Mouse (Mus musculus): Measurements from ENCODE around the gene Slc39a5. TPM values are rescaled to one million over a fixed set of nuclear protein-coding genes. Genes with fewer than 3 reads are reported as not detected.

Gene Slc39a5
- total and polyA plus RNA-seq, 2 experiments from 2014 or later = not detected

- no peak overlapping the region for H3K27ac ChIP-seq (ENCODE audit: low read depth)
- H3K27me3 ChIP-seq (ENCODE audit: control insufficient read depth, insufficient read depth, low read length) = no peaks in the 10 kb centered on the region
- TF ChIP-seq EP300 (IDR thresholded peaks at IDR 0.05; ENCODE audit: low read depth) (no peak), CTCF (IDR thresholded peaks at IDR 0.05; ENCODE audit: low read depth) (no peak)
- no peak overlapping the region for H3K9ac ChIP-seq (replicated peaks; ENCODE audit: low read depth, low read length)
- H3K36me3 ChIP-seq (replicated peaks; ENCODE audit: control insufficient read depth, insufficient read depth, low read length) = peaks cover 8% of the 10 kb centered on the region; the same call in 1 of the 2 replicates
- 78% methylated on average over 7 of the region's 7 CpGs for WGBS
- DNase-seq (ENCODE audit: low spot score) = no peak
- ATAC-seq (ENCODE audit: insufficient read depth, low read depth) = no peak
- H3K4me1 ChIP-seq (ENCODE audit: control insufficient read depth, insufficient read depth) = peaks cover 3% of the 10 kb centered on the region; the same call in 1 of the 2 replicates
- no peak overlapping the region for H3K4me2 ChIP-seq (ENCODE audit: low read depth, low read length)
- H3K4me3 ChIP-seq (ENCODE audit: low read depth, low read length) = no peak overlapping the region
- no peaks in the 10 kb centered on the region for H3K9me3 ChIP-seq (replicated peaks; ENCODE audit: control insufficient read depth, low read length)
Measured at GRCm38 (mm10) chr10:128403931-128404330, 2.9 kb upstream of the Slc39a5 start.

DNA sequence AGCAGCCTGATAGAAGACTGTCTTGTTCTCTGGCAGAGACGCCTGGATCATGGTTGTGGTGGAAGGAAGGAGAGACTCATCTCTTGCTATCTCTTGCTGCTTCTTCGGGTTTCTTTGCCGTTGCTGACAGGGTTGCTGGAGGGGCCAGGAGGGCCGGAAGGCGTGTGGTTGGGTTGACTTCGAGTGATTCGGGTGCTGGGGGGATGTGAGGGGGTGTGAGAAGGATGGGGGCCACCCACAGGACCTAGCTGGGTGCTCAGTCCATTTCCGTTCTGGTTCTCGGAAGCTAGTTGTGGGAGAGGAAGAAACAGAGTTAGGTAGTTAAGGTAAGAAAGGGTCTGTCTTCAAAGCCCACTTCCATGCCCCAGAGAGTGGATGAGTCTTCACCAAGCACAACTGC, 609 bp upstream of the Slc39a5 start:
- no peaks in the 10 kb centered on the region for H3K4me1 ChIP-seq (ENCODE audit: control insufficient read depth, insufficient read depth)

DNA sequence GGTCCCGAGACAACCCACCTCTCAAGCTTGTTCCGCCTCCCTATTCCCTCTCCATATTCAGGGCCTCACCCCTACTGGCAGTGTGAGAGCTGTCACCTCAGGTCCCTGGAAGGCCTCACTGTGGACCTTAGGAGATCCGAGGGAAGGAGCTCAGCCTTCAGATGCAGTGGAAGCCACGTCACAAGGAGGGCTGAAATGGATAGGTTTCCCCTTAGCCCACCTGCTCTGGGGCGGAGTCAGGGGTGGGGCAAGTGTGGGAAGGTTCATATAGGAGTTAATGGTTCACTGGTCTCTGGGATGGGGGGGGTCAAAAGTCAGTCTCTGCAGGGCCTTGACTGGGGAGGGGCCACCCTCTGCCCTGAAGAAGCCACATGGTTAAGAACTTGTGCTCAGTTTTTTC, 691 bp downstream of the Slc39a5 start:
- Histone ChIP-seq H3K27ac (ENCODE audit: low read depth) (no peak overlapping the region), H3K9ac (replicated peaks; ENCODE audit: low read depth, low read length) (no peak overlapping the region), H3K4me1 (ENCODE audit: control insufficient read depth, insufficient read depth) (no peaks in the 10 kb centered on the region), H3K36me3 (replicated peaks; ENCODE audit: control insufficient read depth, insufficient read depth, low read length) (no peaks in the 10 kb centered on the region), H3K9me3 (replicated peaks; ENCODE audit: control insufficient read depth, low read length) (no peaks in the 10 kb centered on the region), H3K4me3 (ENCODE audit: low read depth, low read length) (no peak overlapping the region), H3K27me3 (ENCODE audit: control insufficient read depth, insufficient read depth, low read length) (no peaks in the 10 kb centered on the region), H3K4me2 (ENCODE audit: low read depth, low read length) (no peak overlapping the region)
- no peak for ATAC-seq (ENCODE audit: insufficient read depth, low read depth)
- 35% methylated on average over 5 of the region's 5 CpGs for WGBS
- TF ChIP-seq EP300 (IDR thresholded peaks at IDR 0.05; ENCODE audit: low read depth) = no peak
- TF ChIP-seq CTCF (IDR thresholded peaks at IDR 0.05; ENCODE audit: low read depth) = no peak
- DNase-seq (ENCODE audit: low spot score) = no peak

More for the DNA sequence above, 609 bp upstream of the Slc39a5 start:
- TF ChIP-seq CTCF (IDR thresholded peaks at IDR 0.05; ENCODE audit: low read depth) = no peak
- TF ChIP-seq EP300 (IDR thresholded peaks at IDR 0.05; ENCODE audit: low read depth) = no peak
- no peaks in the 10 kb centered on the region for H3K27me3 ChIP-seq (ENCODE audit: control insufficient read depth, insufficient read depth, low read length)
- no peak overlapping the region for H3K9ac ChIP-seq (replicated peaks; ENCODE audit: low read depth, low read length)
- DNase-seq (ENCODE audit: low spot score) (no peak), ATAC-seq (ENCODE audit: insufficient read depth, low read depth) (no peak)
- no peak overlapping the region for H3K27ac ChIP-seq (ENCODE audit: low read depth)
- no peak overlapping the region for H3K4me2 ChIP-seq (ENCODE audit: low read depth, low read length)
- no peaks in the 10 kb centered on the region for H3K9me3 ChIP-seq (replicated peaks; ENCODE audit: control insufficient read depth, low read length)
- H3K4me3 ChIP-seq (ENCODE audit: low read depth, low read length) = no peak overlapping the region
- 73% methylated on average over 9 of the region's 9 CpGs for WGBS
- H3K36me3 ChIP-seq (replicated peaks; ENCODE audit: control insufficient read depth, insufficient read depth, low read length) = no peaks in the 10 kb centered on the region; the same call in 1 of the 2 replicates

GRCm38 (mm10) chr10:128397466-128397865, 3.6 kb downstream of the Slc39a5 start:
- Histone ChIP-seq H3K9me3 (replicated peaks; ENCODE audit: control insufficient read depth, low read length) (no peaks in the 10 kb centered on the region), H3K4me3 (ENCODE audit: low read depth, low read length) (no peak overlapping the region), H3K4me2 (ENCODE audit: low read depth, low read length) (no peak overlapping the region), H3K9ac (replicated peaks; ENCODE audit: low read depth, low read length) (no peak overlapping the region), H3K27ac (ENCODE audit: low read depth) (no peak overlapping the region), H3K36me3 (replicated peaks; ENCODE audit: control insufficient read depth, insufficient read depth, low read length) (peaks cover 19% of the 10 kb centered on the region), H3K27me3 (ENCODE audit: control insufficient read depth, insufficient read depth, low read length) (no peaks in the 10 kb centered on the region), H3K4me1 (ENCODE audit: control insufficient read depth, insufficient read depth) (no peaks in the 10 kb centered on the region)
- TF ChIP-seq CTCF (IDR thresholded peaks at IDR 0.05; ENCODE audit: low read depth) (no peak), EP300 (IDR thresholded peaks at IDR 0.05; ENCODE audit: low read depth) (no peak)
- ATAC-seq (ENCODE audit: insufficient read depth, low read depth) (peak; percentile 44), DNase-seq (ENCODE audit: low spot score) (no peak)
- WGBS = 61% methylated on average over 7 of the region's 7 CpGs

- H3K4me3 ChIP-seq (ENCODE audit: low read depth, low read length) = no peak overlapping the region
- WGBS = 50% methylated on average over 9 of the region's 10 CpGs
- TF ChIP-seq EP300 (IDR thresholded peaks at IDR 0.05; ENCODE audit: low read depth) = no peak
- no peak for TF ChIP-seq CTCF (IDR thresholded peaks at IDR 0.05; ENCODE audit: low read depth)
- H3K9ac ChIP-seq (replicated peaks; ENCODE audit: low read depth, low read length) = no peak overlapping the region
- no peak overlapping the region for H3K27ac ChIP-seq (ENCODE audit: low read depth)
- no peaks in the 10 kb centered on the region for H3K9me3 ChIP-seq (replicated peaks; ENCODE audit: control insufficient read depth, low read length)
- H3K4me2 ChIP-seq (ENCODE audit: low read depth, low read length) = no peak overlapping the region
- no peak for DNase-seq (ENCODE audit: low spot score)
- no peak for ATAC-seq (ENCODE audit: insufficient read depth, low read depth)
- no peaks in the 10 kb centered on the region for H3K27me3 ChIP-seq (ENCODE audit: control insufficient read depth, insufficient read depth, low read length)
- peaks cover 26% of the 10 kb centered on the region for H3K36me3 ChIP-seq (replicated peaks; ENCODE audit: control insufficient read depth, insufficient read depth, low read length)
- peaks cover 4% of the 10 kb centered on the region; the same call in 1 of the 2 replicates for H3K4me1 ChIP-seq (ENCODE audit: control insufficient read depth, insufficient read depth)
Measured at GRCm38 (mm10) chr10:128396716-128397264, 4.2 kb downstream of the Slc39a5 start.

Measured in heart, postnatal 0 days (tissue).